Mouse (Mus musculus): Measurements from ENCODE around the gene Cdkl2. TPM values are rescaled to one million over a fixed set of nuclear protein-coding genes. Genes with fewer than 3 reads are reported as not detected.

Cdkl2 gene
- total RNA-seq, 2 experiments from 2014 or later: 39.8 to 41.9 TPM

DNA sequence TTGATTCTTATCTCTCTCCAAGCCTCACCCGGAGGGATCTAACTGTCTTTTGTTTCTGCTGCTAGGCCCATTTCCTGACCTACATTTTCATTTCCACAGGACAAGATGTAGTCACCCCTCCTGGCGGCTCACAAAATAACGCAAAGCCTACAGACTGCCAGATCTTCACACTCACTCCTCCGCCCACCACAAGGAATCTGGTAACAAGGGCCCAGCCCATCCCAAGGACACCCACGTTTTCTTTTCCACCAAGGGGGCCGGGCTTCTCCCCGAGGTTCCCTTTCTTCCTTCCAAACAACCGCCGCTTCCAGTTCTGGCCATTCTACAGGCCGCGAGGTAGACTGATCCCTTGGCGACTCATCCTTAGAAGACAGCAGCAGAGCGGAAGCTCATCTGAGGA is 49.1 kb downstream of the Cdkl2 start:
- peak; percentile 5 to 11 for DNase-seq (ENCODE audit: extremely low spot score in 1 of 2, low spot score in 1 of 2)

DNA sequence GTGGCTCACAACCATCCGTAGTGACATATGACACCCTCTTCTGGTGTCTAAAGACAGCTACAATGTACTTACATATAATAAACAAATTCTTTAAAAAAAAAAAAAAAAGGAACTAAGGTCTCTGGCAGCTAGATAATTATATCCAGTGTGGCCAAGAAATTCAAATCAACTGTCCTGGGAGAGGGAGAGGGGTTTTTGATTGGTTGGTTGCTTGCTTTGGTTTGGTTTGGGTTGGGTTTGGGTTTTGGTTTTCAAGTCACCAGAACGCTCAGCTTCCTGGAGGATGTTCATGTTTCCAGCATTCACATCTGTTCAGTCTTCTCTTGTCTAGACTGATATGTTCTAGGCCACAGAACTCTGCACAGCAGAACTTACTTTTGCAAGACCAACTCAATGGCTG is 50.6 kb downstream of the Cdkl2 start:
- DNase-seq (ENCODE audit: extremely low spot score in 1 of 2, low spot score in 1 of 2): no peak

DNA sequence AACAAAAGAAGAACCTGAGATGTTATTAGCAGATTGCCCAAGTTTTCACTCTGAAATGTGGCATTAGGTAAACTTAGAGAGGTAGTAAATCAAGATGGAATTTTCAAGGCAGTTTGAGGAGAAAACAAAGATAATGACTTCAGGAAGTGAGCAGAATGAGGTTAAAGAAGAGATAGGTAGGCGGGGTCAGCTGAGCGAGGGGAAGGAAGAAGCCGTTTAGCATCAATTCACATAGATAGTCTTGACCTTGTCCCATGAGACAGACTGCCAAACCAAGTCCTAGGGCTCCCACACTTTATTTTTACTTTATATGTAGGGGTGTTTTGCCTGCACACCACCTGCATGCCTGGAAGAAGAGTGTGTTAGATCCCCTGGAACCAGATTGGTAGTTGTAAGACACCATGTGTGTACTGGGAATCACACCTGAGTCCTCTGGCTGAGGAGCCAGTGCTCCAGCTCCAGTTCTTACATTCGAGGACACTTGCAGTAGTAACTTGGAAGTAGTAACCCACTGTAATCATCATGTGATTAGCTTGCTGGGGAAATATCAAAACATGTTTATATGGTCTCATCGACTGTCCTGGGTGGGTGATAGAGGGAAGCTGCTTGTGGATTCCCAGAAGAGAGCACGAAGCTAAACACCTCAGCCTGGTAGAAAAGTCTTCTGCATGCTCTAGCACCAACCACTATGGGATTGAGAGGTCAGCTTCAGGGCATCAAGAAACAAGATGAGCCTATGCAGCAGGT is 52.3 kb downstream of the Cdkl2 start:
- DNase-seq (ENCODE audit: extremely low spot score in 1 of 2, low spot score in 1 of 2): no peak

DNA sequence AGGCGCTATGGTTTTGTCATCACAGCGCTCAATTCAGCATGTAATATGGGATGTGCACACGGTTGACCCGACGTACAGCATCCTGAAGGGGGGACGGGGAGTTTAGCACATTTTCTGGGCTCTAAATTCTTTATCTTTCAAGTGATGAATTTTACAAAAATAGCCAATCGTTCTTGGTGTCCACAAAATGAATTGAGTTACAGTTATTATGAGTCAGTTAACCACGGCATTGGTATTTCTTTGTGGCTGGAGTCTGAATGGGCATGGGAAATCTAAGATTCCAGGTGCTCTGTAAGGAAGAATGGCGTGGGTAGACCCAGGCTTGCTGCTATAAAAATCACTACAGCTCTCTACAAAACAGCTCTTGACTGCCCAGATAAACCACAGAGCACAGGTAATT is 54.4 kb downstream of the Cdkl2 start:
- no peak for DNase-seq (ENCODE audit: extremely low spot score in 1 of 2, low spot score in 1 of 2)

GRCm38 (mm10) chr5:91987799-91988198 is 55.9 kb downstream of the Cdkl2 start:
- no peak for DNase-seq (ENCODE audit: extremely low spot score in 1 of 2, low spot score in 1 of 2)

GRCm38 (mm10) chr5:91987236-91987635 is 56.4 kb downstream of the Cdkl2 start, which contains the start of gene Odaph:
Gene Odaph (plus strand): TSS chr5:91987475.
- DNase-seq (ENCODE audit: extremely low spot score in 1 of 2, low spot score in 1 of 2): no peak

GRCm38 (mm10) chr5:91985721-91986120 is 58.0 kb downstream of the Cdkl2 start:
- no peak for DNase-seq (ENCODE audit: extremely low spot score in 1 of 2, low spot score in 1 of 2)

DNA sequence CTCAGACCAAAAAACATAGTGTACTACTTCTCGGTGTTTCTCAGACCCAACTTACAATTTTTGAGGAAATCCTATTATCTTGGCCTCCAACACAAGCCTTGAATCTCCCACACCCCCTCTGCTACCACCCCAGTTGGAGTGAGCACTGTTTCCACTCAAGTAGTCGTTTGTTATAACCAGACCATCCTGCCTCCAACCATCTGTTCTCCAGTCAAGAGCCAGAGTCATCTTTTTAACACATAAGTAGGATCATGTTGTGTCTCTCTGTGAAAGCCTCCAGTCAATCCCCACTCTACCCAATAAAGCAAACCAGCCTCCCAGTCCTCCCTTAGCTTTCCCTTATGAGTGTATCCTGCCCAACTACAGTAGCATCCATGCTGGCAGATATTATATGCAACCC is 60.2 kb downstream of the Cdkl2 start:
- DNase-seq (ENCODE audit: extremely low spot score in 1 of 2, low spot score in 1 of 2): no peak

GRCm38 (mm10) chr5:91981176-91981840 is 62.4 kb downstream of the Cdkl2 start:
- no peak for DNase-seq (ENCODE audit: extremely low spot score in 1 of 2, low spot score in 1 of 2)

- no peak for DNase-seq (ENCODE audit: extremely low spot score in 1 of 2, low spot score in 1 of 2)
These were observed 66.3 kb downstream of the Cdkl2 start for GRCm38 (mm10) chr5:91977397-91977770.

GRCm38 (mm10) chr5:91976566-91977396 is 66.9 kb downstream of the Cdkl2 start:
- DNase-seq (ENCODE audit: extremely low spot score in 1 of 2, low spot score in 1 of 2): no peak

- no peak for DNase-seq (ENCODE audit: extremely low spot score in 1 of 2, low spot score in 1 of 2)
These were observed 67.9 kb downstream of the Cdkl2 start for GRCm38 (mm10) chr5:91975758-91976157.

DNA sequence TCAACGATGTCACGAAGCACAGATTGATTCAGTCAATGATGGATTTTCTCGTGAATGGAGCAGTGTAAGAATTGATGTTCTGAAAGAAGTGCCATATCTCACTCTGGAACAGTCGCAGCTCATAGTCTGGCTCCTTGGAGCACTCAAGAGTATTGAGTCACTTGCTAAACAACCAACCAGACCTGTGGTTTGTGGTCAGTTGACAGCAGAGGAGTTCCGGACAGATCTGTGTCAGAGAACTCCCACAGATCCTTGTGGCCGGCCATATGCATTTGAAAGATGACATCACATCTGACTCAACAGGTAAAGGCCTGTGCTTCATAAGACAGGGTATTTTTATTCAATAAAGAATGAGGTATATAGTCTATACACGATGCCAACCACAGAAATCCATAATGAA is 69.7 kb downstream of the Cdkl2 start:
- no peak for DNase-seq (ENCODE audit: extremely low spot score in 1 of 2, low spot score in 1 of 2)

GRCm38 (mm10) chr5:91972046-91972445 is 71.6 kb downstream of the Cdkl2 start:
- DNase-seq (ENCODE audit: extremely low spot score in 1 of 2, low spot score in 1 of 2): no peak

- DNase-seq (ENCODE audit: extremely low spot score in 1 of 2, low spot score in 1 of 2): peak; percentile 82 to 84
These were observed 80.8 kb downstream of the Cdkl2 start, which contains the start of gene Rchy1 for GRCm38 (mm10) chr5:91962639-91963440. Gene Rchy1 (minus strand): TSS chr5:91963068.

DNA sequence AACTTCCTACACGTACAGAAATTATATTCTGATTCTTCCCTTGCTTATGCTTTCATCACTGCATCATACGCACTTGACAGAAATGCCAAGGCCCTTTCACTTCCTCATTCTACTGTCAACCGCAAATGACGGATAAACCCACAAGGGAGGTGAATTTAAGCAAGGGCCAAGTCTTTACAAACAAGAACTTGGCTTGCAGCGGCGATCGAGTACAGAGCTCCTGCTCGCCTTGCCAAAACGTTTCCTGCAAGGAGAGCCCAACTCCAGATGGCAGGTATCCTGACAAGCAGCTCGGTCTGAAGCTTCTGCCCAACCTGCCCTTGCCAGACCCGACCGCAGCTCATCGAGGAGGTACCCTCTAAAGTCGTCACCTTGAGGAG is 81.4 kb downstream of the Cdkl2 start:
- no peak for DNase-seq (ENCODE audit: extremely low spot score in 1 of 2, low spot score in 1 of 2)

DNA sequence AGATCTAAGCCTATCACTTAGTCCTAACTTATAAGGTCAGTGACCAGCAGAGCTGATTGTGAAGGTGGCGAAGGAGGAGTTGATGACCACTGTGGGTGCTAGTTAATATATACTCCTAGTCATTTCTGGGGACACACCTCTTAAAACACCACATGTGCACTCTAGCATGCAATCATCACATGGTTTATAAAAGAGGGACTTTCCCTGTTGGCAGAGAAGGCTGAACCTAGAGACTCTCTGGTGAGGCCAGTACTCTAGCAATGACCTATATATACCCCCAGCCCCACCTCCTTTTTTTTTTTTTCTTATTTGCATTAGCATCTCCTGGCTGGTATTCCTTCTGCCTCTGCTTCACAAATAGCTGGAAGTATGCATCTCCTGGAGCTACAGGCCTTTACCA is 82.3 kb downstream of the Cdkl2 start:
- no peak for DNase-seq (ENCODE audit: extremely low spot score in 1 of 2, low spot score in 1 of 2)

DNA sequence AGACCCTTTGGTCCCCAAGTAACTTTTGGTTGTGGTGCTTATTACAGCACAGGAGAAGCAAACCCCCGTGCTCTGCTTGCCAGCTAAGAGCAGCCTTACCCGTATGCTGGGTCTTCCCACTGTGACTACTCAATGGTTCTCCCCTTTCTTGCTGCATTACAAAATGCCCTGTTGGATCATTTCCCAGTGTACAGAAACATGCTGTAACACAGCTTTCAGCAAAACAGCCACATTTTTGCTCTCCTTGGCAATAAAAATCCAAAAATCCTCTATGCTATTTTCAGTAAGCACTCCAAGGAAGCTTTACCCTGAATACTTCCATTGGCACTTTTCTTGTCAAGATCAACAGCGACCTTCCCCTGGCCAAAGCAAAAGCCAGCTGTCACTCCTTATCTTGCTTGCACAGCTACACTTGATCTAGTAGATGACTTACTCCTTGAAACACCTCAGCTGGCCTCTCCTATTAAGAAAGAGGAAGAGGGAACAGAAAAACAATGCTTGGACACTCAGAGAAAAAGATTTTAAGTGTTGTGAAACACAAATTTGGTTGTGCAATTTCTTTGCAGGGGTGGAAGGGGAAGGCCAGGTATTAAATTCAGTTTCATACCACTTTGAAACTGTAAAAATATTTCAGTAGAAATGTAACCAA is 83.0 kb downstream of the Cdkl2 start:
- DNase-seq (ENCODE audit: extremely low spot score in 1 of 2, low spot score in 1 of 2): no peak

GRCm38 (mm10) chr5:91959986-91960385 is 83.7 kb downstream of the Cdkl2 start:
- no peak for DNase-seq (ENCODE audit: extremely low spot score in 1 of 2, low spot score in 1 of 2)

DNA sequence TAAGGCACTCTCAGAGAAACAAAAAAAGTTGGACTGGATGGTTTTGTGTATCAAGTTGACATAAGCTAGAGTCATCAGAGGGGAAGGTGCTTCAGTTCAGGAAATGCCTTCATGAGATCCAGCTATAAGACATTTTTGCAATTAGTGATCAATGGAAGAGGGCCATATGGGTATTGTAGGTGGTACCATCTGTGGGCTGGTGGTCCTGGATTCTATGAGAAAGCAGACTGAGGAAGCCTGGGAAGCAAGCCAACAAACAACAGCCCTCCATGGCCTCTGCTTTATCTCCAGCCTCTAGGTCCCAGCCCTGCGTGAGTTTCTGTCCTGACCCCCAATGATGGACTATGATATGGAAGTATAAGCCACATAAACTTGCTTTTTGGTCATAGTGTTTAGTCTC is 84.6 kb downstream of the Cdkl2 start:
- no peak for DNase-seq (ENCODE audit: extremely low spot score in 1 of 2, low spot score in 1 of 2)

All from layer of hippocampus, postnatal 25 days (tissue).